In genomic region chr13:34266942-34267660, GRCm38 (mm10) we compare ENCODE assay signal across 24 mouse cellular contexts.
A peak's percentile ranks its signal among the peaks of the same experiment; 100 is the strongest.
DNase-seq lines count a peak whose midpoint lies in the region; ATAC-seq and TF ChIP-seq lines count a peak whose summit lies in the region.
"Had no signal": no experiment of that assay in that cellular context is flagged by ENCODE, and none has a peak within 500 bp of the region (broad histone marks: within the 10 kb centered on the region; RNA-seq: fewer than 3 reads in every experiment).

No protein-coding gene starts in this region.

- H3K36me3 ChIP-seq in liver, adult 2 months (ENCODE audit: control insufficient read depth, insufficient read depth, low read length) = peaks cover 3% of the 10 kb centered on the region
- peaks cover 3% of the 10 kb centered on the region; the same call in 1 of the 2 replicates for H3K36me3 ChIP-seq in liver, embryonic 11.5 days (ENCODE audit: control insufficient read depth, insufficient read depth, low read length)
- no peaks in the 10 kb centered on the region for H3K36me3 ChIP-seq in intestine, postnatal 0 days (ENCODE audit: control insufficient read depth, insufficient read depth)
- no peaks in the 10 kb centered on the region for H3K36me3 ChIP-seq in kidney, embryonic 16.5 days (ENCODE audit: insufficient read depth, low read length)
- H3K36me3 ChIP-seq: embryonic facial prominence, embryonic 10.5 days; limb, embryonic 12.5 days; neural tube, embryonic 15.5 days had no signal

- ATAC-seq in liver, embryonic 11.5 days (replicated peaks; ENCODE audit: low FRiP score) = no peak
- ATAC-seq in intestine, postnatal 0 days = peak; percentile 71
- peak; percentile 88 for ATAC-seq in kidney, embryonic 16.5 days (ENCODE audit: low FRiP score, low TSS enrichment)
- ATAC-seq: CD4-positive, CD25-positive, alpha-beta regulatory T cell, adult 4 months; forebrain, postnatal 0 days; lung, postnatal 0 days had no signal

- H3K27me3 ChIP-seq in liver, adult 2 months (ENCODE audit: control insufficient read depth, insufficient read depth, low read length) = no peaks in the 10 kb centered on the region
- no peaks in the 10 kb centered on the region for H3K27me3 ChIP-seq in liver, embryonic 11.5 days (replicated peaks; ENCODE audit: control insufficient read depth, insufficient read depth, low read length)
- H3K27me3 ChIP-seq in intestine, postnatal 0 days (replicated peaks; ENCODE audit: control insufficient read depth, insufficient read depth, low read length) = no peaks in the 10 kb centered on the region
- no peaks in the 10 kb centered on the region for H3K27me3 ChIP-seq in kidney, embryonic 16.5 days (ENCODE audit: insufficient read depth, low read length)
- H3K27me3 ChIP-seq: heart, embryonic 12.5 days; limb, embryonic 12.5 days; neural tube, embryonic 15.5 days had no signal

- peaks cover 35% of the 10 kb centered on the region for H3K79me2 ChIP-seq in liver, adult 2 months (ENCODE audit: control insufficient read depth, insufficient read depth, low read length)

- no peak for TF ChIP-seq CTCF in liver, adult 2 months (IDR thresholded peaks at IDR 0.05; ENCODE audit: low read depth, low read length)
- TF ChIP-seq CTCF in intestine, postnatal 0 days (IDR thresholded peaks at IDR 0.05; ENCODE audit: low read depth) = no peak

- H3K4me2 ChIP-seq in liver, embryonic 11.5 days = no peak overlapping the region
- H3K4me2 ChIP-seq in intestine, postnatal 0 days (replicated peaks; ENCODE audit: low read depth) = no peak overlapping the region
- no peak overlapping the region for H3K4me2 ChIP-seq in kidney, embryonic 16.5 days (replicated peaks; ENCODE audit: low read depth, low read length)
- H3K4me2 ChIP-seq: heart, embryonic 12.5 days; limb, embryonic 12.5 days; neural tube, embryonic 15.5 days had no signal

- peak; percentile 66 for DNase-seq in liver, adult 2 months (ENCODE audit: extremely low read depth, low read depth, low spot score)
- no peak for DNase-seq in liver, embryonic 11.5 days (ENCODE audit: low spot score)
- DNase-seq in yolk sac, embryonic 10.5 days (ENCODE audit: low spot score) = peak; percentile 85
- no peak for DNase-seq in layer of hippocampus, adult 8-10 months (ENCODE audit: low spot score in 2 of 2)
- no peak for DNase-seq in neural tube, embryonic 10.5 days (ENCODE audit: extremely low spot score, low spot score)
- DNase-seq: adrenal gland, postnatal 36 days; cerebellum, adult 9-11 months; forebrain, postnatal 0 days; gastrocnemius, postnatal 25 days; heart, adult 18-20 months; heart, postnatal 14 days; layer of hippocampus, postnatal 36 days; thymus, adult 18-20 months; thymus, postnatal 36 days had no signal

- no peaks in the 10 kb centered on the region for H3K9me3 ChIP-seq in liver, embryonic 11.5 days (ENCODE audit: control insufficient read depth, low read length)
- no peaks in the 10 kb centered on the region for H3K9me3 ChIP-seq in intestine, postnatal 0 days (ENCODE audit: control insufficient read depth)
- H3K9me3 ChIP-seq in kidney, embryonic 16.5 days (ENCODE audit: low read length) = no peaks in the 10 kb centered on the region
- H3K9me3 ChIP-seq: embryonic facial prominence, embryonic 10.5 days; heart, embryonic 12.5 days; limb, embryonic 12.5 days; neural tube, embryonic 15.5 days had no signal

- H3K4me3 ChIP-seq in liver, adult 2 months (ENCODE audit: insufficient read depth, low read depth, low read length) = no peak overlapping the region
- no peak overlapping the region for H3K4me3 ChIP-seq in liver, embryonic 11.5 days (ENCODE audit: low read depth, low read length)
- H3K4me3 ChIP-seq in intestine, postnatal 0 days (ENCODE audit: low read depth, low read length) = no peak overlapping the region
- H3K4me3 ChIP-seq in kidney, embryonic 16.5 days (ENCODE audit: low read length) = no peak overlapping the region
- H3K4me3 ChIP-seq: embryonic facial prominence, embryonic 10.5 days; heart, embryonic 12.5 days; layer of hippocampus, adult 2 months; limb, embryonic 12.5 days; neural tube, embryonic 15.5 days had no signal

- H3K27ac ChIP-seq in liver, adult 2 months (replicated peaks; ENCODE audit: insufficient read depth, low read depth, low read length) = peak overlapping the region; percentile 20; the same call in 1 of the 2 replicates
- no peak overlapping the region for H3K27ac ChIP-seq in liver, embryonic 11.5 days (ENCODE audit: low read depth, low read length)
- H3K27ac ChIP-seq in intestine, postnatal 0 days (ENCODE audit: low read depth, low read length) = no peak overlapping the region
- H3K27ac ChIP-seq in kidney, embryonic 16.5 days (ENCODE audit: low read length) = peak overlapping the region; percentile 44; the same call in 1 of the 2 replicates
- H3K27ac ChIP-seq: embryonic facial prominence, embryonic 10.5 days; layer of hippocampus, adult 2 months; limb, embryonic 12.5 days; macrophage; neural tube, embryonic 15.5 days had no signal

- H3K4me1 ChIP-seq in liver, adult 2 months (ENCODE audit: control insufficient read depth, insufficient read depth, low read length) = peaks cover 35% of the 10 kb centered on the region
- peaks cover 39% of the 10 kb centered on the region for H3K4me1 ChIP-seq in liver, embryonic 11.5 days (replicated peaks; ENCODE audit: control insufficient read depth, insufficient read depth, low read length)
- H3K4me1 ChIP-seq in intestine, postnatal 0 days (replicated peaks; ENCODE audit: control insufficient read depth, insufficient read depth, low read length) = peaks cover 3% of the 10 kb centered on the region
- H3K4me1 ChIP-seq in kidney, embryonic 16.5 days (ENCODE audit: insufficient read depth, low read length) = peaks cover 6% of the 10 kb centered on the region; the same call in 1 of the 2 replicates

- WGBS in liver, adult 2 months = 71% methylated on average over 8 of the region's 8 CpGs
- 81% methylated on average over 8 of the region's 8 CpGs for WGBS in liver, embryonic 11.5 days
- WGBS in intestine, postnatal 0 days = 65% methylated on average over 8 of the region's 8 CpGs
- WGBS in kidney, embryonic 16.5 days = 65% methylated on average over 8 of the region's 8 CpGs

- TF ChIP-seq POLR2A in liver, adult 2 months (IDR thresholded peaks at IDR 0.05; ENCODE audit: extremely low read depth, insufficient read depth, low read length) = no peak

- no peak overlapping the region for H3K9ac ChIP-seq in liver, adult 2 months (ENCODE audit: low read depth, low read length)
- no peak overlapping the region for H3K9ac ChIP-seq in liver, embryonic 11.5 days (ENCODE audit: low read depth, low read length)
- no peak overlapping the region for H3K9ac ChIP-seq in intestine, postnatal 0 days (ENCODE audit: low read depth, low read length)
- H3K9ac ChIP-seq in kidney, embryonic 16.5 days (replicated peaks; ENCODE audit: low read length) = no peak overlapping the region
- H3K9ac ChIP-seq: forebrain, postnatal 0 days; heart, embryonic 12.5 days; limb, embryonic 12.5 days; neural tube, embryonic 15.5 days had no signal

Comparison
In these comparisons a context has a peak if more than half of its experiments do, and no peak if none do; other contexts are left out.
1. DNase-seq: peak in liver, adult 2 months (single experiment) and yolk sac, embryonic 10.5 days (single experiment); none in liver, embryonic 11.5 days (single experiment), layer of hippocampus, adult 8-10 months (0 of 2) and neural tube, embryonic 10.5 days (single experiment).
2. H3K27ac ChIP-seq: peak in liver, adult 2 months (single experiment) and kidney, embryonic 16.5 days (single experiment); none in liver, embryonic 11.5 days (single experiment) and intestine, postnatal 0 days (single experiment).